Mouse (Mus musculus) skeletal muscle tissue, postnatal 0 days (tissue): ENCODE measurements around the gene Cnr1. TPM values are rescaled to one million over a fixed set of nuclear protein-coding genes. Genes with fewer than 3 reads are reported as not detected.

Experiments
- polyA plus RNA-seq: library from polyadenylated mRNA; unstranded; fragments of >200 nt; fragmentation: Nextera tagmentation; extraction: Ambion mirVana; gene quantifications from 2 replicates; pipeline ENCODE4 v1.2.1, GENCODE M21; 2015

The Cnr1 gene
- polyA plus RNA-seq, result 1.7 and 2.1 TPM in 2 replicates

DNA sequence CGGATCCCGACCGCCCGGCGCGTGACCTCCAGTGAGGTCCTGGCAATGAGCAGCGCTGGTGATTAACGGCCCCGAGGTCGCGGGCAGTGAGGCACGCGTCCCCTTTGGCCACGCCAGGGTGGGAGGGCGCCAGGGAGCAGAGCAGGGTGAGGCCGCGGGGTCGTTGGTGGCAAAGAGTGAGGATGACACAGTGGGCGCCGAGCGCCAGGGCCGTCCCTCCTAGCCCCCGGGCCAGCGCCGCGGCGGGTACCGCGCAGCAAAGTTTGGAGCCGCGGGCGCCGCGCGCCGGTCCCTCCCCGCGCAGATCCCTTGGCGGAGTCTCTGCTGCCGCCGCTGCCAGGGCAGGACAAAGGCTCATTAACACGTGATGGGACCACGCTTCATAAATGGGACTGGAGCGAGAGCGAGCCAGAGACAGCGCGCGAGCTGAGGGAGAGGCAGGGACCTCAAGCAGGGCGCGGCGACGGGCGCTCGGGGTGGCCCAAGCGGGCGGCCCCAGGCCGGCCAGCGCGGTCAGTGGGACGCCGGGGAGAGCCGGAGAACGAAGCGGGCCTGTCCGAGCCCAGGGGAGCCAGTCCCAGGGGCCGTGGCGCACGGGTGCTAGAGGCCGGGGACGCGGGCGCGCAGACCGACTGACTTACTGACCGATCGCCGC lies at the start of gene Cnr1:
Cnr1 (plus strand) TSS at position 360 of the 655 bp plus-strand sequence.

Other genes with a start within 250 kb of the Cnr1 start
- 2.1 and 2.2 TPM in 2 replicates for gene Spaca1, start 125.6 kb downstream of the Cnr1 start, polyA plus RNA-seq